Mouse (Mus musculus) CD4-positive, CD25-positive, alpha-beta regulatory T cell, adult 4 months (primary cell): Measurements from ENCODE around the gene Snapc4. TPM values are rescaled to one million over a fixed set of nuclear protein-coding genes. Genes with fewer than 3 reads are reported as not detected.

Source experiments
- ATAC-seq: one replicate; pipeline ENCODE4 v1.8.0; 2017
- polyA plus RNA-seq, 2 experiments: library from polyadenylated mRNA; unstranded; fragments of 100-300 nt; shearing (Covaris generic); gene quantifications; one replicate each; pipeline ENCODE4 v1.2.1; 2017

Gene Snapc4
- polyA plus RNA-seq, 2 experiments from 2014 or later = 25.6 to 56.4 TPM

DNA sequence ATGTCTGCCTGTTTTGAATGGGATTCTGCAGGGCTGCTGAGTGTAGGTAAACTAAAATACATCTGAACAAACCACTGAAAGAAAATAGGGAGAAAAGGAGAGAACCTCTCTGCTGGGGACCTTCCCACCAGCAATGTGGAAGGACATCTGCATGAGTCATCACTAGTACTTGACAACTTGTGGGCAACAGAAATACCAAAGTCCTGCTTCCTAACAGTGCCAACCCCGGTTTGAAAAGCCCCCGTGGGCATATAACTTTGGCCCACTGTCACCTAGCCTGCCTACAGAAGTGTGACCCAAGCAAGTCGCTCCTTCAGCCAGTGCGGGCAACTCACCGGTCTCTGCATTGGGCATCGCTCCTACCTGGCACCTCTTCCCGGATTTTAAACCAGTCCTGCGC lies 8.1 kb downstream of the Snapc4 start:
- ATAC-seq = no peak

DNA sequence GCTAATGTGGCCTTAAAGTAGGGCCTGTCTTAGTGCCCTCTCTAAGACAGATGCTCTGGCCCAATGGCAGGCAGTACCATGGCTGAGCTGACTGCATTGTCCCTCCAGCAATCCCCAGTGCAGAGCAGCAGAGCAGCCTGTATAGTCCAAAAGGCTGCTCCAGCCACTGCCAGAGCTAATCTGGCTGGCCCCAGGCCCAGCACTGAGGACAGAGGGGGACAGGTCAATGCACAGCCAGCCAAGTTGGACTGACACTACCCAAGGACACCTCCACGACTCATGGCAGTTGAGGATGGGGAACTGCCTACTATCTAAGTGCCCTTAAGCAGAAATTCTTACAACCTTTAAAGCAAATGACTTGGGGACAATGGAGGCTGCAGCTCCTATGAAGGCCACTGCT lies 11.9 kb downstream of the Snapc4 start:
- ATAC-seq = no peak

DNA sequence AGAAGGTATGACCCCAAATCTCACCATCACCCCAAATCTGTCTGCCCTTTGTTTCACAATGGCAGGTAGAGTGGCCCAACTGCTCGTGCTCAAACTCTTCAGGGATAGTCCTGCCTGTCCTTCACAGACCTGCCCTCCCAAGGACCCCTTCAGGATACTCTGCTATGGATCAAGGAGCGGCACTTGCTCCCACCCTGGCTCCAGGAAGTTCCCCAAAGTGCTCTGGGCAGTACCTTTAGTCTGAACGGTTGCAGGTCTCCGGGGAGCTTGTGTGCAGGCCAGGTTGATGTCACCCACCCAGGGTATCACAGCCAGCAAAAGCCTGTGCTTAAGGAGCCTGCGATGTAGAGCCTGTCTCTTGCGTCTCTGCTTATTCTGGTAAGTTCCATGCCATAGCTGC lies 12.5 kb downstream of the Snapc4 start:
- no peak for ATAC-seq

DNA sequence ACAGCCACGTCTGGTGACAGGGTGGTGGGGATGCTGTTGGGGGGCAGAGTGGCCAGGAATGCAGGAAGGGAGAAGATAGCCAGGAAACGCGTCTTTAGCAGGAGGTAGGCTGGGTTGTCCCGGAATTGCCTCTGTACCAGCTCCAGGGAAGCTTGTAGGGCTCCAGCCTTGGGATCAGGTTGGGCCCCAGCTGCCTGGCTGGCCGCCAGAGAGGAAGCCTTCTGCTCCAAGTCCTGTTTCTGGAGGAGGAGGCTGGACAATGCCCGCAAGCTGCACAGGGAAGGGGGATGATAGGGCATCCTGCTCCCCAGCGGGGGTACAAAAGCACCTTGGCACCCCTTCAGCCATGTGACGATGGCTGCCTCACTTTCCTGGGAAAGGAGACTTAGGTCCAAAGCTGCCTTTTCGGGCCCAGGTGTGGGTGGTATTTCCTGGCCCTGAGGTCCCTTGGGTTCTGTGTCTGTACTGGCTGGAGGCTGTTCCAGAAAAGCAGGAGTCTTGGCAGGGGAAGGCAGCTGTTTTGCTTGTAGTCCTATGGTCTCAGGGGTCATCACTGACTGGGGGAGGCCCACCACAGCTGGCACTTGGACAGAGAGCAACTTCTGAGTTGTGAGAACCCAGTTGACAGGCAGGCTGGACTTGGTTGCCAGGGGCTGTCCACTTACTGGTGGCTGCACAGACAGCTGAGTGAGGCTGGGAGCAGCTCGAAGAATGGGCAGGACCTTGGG lies 15.6 kb downstream of the Snapc4 start:
- ATAC-seq = no peak

- no peak for ATAC-seq
These were observed 17.0 kb downstream of the Snapc4 start for GRCm38 (mm10) chr2:26363481-26363880.

- no peak for ATAC-seq
These were observed 17.5 kb downstream of the Snapc4 start for GRCm38 (mm10) chr2:26362991-26363390.

GRCm38 (mm10) chr2:26360772-26361171 lies 19.7 kb downstream of the Snapc4 start, which contains the start of gene Card9:
TSS of gene Card9 (minus strand) at chr2:26360918.
- no peak for ATAC-seq

- no peak for ATAC-seq
These were observed 20.5 kb downstream of the Snapc4 start for GRCm38 (mm10) chr2:26359983-26360382.

GRCm38 (mm10) chr2:26358667-26359320 lies 21.7 kb downstream of the Snapc4 start:
- ATAC-seq = no peak

DNA sequence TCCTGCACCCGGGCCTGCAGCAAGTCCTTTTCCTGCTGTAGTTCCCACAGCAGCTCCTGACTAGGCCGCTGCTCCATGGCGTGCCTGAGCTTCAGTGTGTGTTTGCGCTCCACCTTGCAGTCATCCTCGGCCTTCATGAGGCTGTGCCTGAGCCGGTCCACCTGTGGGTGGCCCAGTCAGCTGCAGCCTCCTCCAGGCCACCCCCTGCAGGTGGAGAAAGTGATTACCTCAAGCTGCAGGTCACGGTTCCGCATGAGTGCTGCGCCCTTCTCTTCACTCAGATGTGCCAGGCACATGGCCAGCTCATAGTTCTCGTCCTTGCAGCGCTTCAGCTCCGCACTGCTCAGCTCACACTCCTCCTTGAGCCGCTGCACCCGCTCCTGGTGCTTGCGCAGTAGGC lies 23.0 kb downstream of the Snapc4 start:
- ATAC-seq = no peak

- no peak for ATAC-seq
These were observed 23.8 kb downstream of the Snapc4 start for GRCm38 (mm10) chr2:26356678-26357077.

DNA sequence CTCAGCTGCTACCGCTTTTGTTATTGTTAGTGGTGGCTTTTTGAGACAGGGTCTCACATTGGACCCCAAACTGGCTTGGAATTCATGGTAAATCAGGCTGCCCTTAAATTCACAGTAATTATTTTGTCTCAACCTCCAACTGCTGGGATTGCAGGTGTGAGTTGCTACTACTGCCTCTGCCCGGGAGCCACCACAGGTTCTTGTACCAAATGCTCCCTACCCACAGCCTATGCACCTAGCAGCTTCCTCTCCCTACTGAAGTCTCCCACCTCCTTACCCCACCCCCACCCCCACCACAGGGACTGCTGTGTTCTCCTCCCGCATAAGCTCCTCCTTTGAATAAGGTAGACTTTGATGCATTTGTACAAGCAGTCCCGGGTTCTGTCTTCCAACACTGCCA lies 24.2 kb downstream of the Snapc4 start:
- no peak for ATAC-seq

GRCm38 (mm10) chr2:26354401-26354800 lies 26.1 kb downstream of the Snapc4 start:
- ATAC-seq = no peak

DNA sequence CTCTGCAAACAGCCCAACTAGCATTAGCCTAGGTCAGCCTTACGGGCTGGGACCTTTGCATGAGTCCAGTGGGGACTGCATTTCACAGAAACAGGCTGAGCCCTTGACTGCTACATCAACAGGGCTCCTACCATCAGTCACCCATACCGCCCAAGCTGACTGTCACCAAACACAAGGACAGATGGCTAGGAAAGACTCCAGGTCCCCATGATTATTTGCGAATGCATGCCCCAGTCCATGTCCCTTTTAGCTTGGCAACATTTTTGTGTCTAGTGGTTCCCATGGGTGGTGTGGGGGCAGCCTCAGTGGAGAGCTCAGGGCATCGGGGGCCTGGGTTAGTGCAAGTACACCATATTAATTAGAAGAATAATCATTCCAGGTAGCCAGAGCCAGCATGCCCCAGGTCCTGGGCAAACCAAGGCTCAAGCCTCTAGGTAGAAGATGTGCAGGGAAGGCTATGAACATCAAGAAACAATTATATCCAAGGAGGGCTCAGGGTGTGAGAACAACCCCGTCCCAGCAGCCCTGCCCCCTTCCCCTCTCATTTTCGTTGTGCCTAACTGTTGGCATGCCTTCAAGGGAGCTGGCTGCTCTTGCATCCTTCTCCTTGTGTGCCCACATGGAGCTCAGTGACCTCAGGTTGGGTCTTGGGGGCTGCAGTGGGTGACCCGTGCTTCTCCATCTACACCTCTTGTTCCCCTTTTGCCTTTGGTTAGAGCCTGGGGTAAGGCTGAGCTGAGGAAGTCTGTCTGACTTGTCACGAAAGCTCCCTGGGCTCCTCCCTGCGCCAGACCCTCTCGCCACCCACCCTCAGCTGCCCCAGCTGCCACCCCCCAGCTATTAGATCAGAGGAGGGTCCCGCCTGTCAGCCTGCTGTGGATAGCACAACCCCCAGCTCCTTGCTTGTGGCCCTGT lies 27.1 kb downstream of the Snapc4 start:
- no peak for ATAC-seq

DNA sequence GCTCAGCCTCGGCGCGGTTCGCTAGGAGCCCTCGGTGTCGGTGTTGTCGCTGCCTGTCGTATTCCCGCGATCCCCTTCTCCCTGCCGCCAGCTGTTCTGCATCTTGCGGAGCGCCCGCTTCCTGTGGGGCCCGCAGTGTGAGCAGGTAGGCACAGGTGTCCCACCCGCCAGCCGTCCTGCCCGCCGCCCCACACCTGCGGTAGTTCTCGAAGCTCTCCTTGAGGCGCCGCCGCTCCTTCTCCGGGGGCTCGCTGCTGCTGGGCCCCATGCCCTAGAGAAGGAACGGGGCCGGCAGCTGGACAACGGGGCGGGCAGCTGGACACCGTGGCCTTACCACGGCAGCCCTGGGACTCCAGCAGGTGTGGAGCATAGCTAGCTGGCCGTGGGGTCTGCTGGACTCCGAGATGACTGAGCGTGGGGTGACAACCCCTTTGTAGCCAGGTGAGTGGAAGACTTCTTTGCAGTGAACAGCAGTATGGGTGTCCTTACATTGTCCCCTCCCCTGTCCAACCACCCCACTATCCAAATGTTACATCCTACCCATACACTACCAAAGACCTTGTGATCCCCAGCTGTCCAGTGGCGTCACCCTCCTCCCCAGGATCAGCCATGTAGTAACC lies 28.1 kb downstream of the Snapc4 start:
- peak; percentile 56 for ATAC-seq

GRCm38 (mm10) chr2:26351358-26352290 lies 28.8 kb downstream of the Snapc4 start, which contains the start of gene Dnlz:
TSS of gene Dnlz (minus strand) at chr2:26352110.
- ATAC-seq = peak; percentile 94

- ATAC-seq = no peak
These were observed 32.2 kb downstream of the Snapc4 start for GRCm38 (mm10) chr2:26348241-26348640.

DNA sequence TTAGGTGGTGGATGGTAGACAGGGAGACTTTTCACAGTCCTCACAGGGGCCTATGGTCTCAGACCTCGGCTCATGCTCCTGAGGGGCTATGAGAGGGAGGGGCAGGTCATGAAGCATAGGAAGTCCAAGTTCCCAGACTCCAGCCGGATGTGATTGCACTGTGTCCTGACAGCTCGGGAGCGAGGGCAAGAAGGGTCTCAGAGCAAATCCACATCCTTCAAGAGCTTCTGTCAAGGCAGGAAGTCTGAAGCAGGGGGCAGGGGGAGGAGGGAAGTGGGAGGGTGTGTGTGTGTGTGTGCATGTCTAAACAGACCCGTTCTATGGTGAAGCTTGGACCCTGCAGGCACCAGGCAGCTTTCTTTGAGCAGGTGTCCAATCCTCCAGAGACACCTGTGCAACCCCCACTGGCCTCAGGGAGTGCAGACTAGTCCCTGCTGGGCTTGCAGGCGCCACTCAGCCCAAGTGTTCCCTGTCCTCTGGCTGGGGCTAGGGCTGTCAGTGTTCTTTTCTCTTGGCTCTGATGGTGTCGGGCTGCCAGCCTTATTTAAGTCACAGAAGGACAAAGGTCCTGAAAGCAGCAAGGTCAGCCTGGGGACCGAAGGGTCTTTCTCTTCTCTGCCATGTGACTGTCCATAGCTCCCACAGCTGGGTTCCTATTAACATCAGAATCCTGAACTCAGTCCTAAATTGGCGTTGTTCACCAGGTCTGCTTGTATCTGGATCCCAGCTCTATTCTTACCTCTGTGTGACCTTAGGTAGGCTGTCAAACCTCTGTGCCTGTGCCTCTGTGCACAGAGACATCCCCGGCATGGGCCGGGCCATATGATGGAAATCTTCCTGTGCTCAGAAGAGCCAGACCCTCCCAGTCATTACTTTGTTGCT lies 37.6 kb downstream of the Snapc4 start:
- no peak for ATAC-seq

- no peak for ATAC-seq
These were observed 38.4 kb downstream of the Snapc4 start for GRCm38 (mm10) chr2:26342044-26342443.

DNA sequence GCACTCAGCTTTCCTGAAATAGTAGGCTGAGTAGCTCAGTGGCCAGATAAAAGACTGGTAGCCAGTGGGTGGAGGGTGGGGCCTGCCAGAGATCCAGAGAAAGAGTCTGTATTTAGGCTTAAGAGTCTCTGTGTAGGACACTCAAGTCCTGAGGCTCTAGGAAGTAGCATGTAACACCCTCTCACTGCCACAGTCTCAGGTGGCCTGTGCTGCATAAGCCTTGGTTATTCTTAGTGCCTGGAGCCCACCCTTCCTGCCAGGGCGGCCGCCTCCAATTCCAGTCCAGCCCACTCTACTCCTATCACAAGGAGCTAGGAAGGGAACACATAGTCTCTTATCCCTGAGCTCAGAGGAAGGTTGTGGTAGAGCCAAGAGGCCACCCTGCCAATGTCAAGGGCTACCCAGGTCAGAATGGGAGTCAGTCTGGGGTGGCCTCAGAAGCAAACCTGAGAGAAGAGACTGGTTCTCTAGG lies 38.9 kb downstream of the Snapc4 start:
- ATAC-seq = no peak
